Mouse (Mus musculus) megakaryocyte, adult 5-6 weeks (primary cell): ENCODE results near the gene Nr1d1. TPM values are rescaled to one million over a fixed set of nuclear protein-coding genes. Genes with fewer than 3 reads are reported as not detected.
"Not testable (repeated sequence)": the region's sequence is repeated elsewhere in the genome, so short reads cannot be mapped to it uniquely, and the experiment has no call there.

Experiments used
- ATAC-seq: 2 replicates; pipeline ENCODE4 v1.8.0; 2016; ENCODE audit warnings: mild to moderate bottlenecking, inconsistent platforms; ENCODE audit not compliant: poor library complexity, severe bottlenecking
- total RNA-seq, 2 experiments: library from RNA; stranded (forward) in 1 of 2; stranded (reverse) in 1 of 2; fragments of 153-499, 151-499 nt in 1 of 2; fragments of 221-1000, 200-1000 nt in 1 of 2; gene quantifications; 2 replicates each; pipeline versions ENCODE4 v1.2.3 to v1.2.4; 2015 to 2017

The Nr1d1 gene
- total RNA-seq, 2 experiments from 2014 or later, result 0.11 to 0.37 TPM

DNA sequence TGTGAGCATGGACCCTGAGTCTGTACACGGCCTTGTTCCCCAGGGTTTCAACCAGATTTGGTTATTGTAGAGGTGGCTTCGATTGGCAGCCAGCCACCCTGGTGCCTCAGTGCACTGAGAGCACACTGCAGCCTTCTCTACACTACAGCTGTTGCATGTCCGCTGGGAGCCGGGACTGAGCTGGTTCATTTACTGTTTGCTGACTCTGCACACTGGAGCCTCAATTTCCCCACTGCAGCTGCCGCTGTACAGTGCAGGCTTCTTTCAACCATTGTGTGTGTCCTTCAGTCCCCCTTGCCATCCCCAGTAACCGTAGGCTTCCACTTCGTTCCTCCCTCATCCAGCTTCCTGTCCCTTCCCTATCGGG lies 35.1 kb downstream of the Nr1d1 start:
- ATAC-seq, result no peak

DNA sequence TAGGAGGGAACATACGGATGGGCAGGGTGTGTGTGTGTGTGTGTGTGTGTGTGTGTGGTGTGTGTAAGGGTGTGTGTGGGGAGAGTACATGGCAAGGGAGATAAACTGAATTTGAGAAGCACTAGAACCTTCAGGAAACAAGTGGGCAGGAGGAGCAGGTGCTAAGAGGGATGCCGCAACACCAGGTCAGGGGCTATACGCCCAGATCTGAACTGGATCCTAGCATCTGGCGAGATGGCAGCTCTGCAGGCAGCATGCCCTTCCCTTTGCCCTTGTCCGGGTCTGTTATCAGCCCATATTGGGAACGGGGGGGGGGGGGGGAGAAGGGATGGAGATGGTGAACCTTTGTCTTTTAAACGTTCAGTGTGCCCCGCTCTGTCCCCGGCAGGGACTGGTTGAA lies 36.2 kb downstream of the Nr1d1 start:
- no peak for ATAC-seq

DNA sequence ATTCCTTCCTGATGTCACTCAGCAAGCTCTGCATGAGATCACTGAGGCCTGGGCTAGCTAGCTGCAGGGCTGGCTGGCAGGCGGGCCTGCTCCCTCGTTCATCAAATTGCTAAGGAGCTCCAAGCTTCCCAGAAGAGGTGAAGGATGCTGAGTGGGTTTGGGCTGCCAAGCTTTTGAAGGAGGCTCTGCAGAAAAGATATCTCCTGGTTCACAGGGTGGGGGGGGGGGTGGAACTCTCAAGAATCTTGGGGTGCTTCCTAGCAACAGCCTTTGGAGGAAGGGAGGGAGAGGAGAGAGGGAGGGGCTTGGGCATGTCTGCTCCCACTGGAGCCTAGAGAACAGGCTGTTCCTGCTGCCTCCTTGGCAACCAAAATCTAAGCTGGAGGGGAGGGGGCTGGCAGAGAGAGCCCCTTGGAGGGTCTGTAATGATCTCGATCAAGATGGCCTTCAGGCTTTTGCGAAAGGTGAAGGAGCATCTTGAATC lies 36.7 kb downstream of the Nr1d1 start:
- ATAC-seq, result no peak

DNA sequence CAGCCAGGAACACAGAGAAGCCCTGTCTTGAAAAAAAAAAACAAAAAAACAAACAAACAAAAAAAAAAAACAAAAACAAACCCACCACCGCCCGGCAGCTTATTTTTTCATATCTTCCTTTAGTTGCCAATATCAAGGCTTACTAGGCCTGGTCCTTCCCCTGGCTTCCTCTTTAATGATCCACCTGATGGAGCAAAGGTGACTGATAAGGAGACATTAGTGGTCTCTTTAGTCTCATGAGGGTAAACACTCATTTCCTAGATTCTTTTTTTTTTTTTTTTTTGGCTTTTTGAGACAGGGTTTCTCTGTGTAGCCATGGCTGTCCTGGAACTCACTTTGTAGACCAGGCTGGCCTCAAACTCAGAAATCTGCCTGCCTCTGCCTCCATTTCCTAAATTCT lies 37.9 kb downstream of the Nr1d1 start:
- ATAC-seq, result not testable (repeated sequence)

DNA sequence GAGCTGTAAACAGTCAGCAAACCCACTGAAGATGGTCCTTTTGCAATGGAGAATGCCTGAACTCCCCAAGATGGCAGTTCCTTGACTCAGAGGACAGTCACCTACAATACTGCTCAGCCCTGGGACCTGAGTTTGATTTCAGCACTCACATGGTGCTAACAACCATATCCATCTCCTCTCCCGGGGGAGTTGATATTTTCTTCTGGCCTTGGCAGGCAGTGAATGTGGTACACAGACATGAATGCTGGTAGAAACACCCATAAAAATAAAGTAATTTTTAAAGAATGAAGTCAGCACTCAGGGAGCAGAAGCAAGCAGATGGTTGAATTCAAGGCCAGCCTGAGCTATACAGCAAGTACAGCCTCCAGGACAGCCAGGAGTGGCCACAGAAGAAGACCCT lies 39.0 kb downstream of the Nr1d1 start:
- no peak for ATAC-seq

DNA sequence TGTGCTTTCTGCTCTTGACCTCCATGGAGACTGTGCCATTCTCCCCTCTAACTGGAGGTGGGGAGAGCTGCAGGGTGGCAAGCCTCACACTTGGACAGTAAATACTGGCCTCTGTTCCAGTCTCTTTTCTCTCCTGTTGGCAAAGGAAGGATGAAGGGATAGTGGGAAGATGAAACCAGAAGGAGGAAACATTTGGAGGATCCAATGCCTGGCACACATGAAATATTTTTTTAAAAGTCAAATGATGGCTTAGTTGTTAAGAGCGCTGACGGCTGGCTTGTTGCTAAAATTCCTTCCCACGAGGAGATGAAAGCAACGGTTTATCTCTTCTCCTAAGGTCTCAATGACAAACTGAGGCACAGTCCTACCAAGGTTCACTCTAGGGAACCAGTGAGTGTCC lies 40.0 kb downstream of the Nr1d1 start:
- ATAC-seq, result no peak

DNA sequence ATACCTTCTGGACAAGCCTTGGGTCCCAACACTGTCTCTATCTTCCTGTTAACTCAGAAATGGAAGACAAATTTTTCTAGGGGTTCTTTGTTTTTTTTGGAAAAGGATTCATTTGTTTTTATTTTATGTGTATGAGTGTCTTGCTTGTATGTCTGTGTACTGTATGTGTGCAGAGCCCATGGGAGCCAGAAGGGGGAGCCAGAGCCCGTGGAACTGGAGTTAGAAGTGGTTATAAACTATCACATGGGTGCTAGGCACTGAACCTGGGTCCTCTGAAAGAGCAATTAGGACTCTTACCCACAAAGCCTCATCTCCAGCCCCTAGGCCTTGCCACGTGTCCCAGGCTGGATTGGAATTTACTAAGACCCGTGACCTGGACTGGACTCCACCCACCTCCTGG lies 41.1 kb downstream of the Nr1d1 start:
- no peak for ATAC-seq

DNA sequence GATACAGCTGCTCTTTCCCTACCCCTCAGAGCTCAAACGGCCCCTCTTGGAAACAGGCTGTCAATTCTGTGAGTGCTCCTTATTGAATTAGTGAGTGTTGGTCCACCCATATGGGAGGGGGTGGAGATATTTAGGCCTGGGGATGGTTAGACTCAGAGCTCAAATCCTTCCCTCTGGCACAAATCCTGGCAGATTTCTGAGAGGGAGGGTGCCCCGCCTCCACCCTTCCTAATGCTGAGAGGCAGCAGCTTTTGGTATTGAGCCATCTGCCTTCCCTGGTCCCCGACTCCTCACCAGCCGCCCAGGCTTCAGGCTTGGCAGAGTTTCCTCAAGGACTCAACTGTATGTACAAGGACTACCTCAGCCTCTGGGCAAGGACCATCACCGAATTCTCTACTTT lies 44.0 kb downstream of the Nr1d1 start:
- no peak for ATAC-seq

DNA sequence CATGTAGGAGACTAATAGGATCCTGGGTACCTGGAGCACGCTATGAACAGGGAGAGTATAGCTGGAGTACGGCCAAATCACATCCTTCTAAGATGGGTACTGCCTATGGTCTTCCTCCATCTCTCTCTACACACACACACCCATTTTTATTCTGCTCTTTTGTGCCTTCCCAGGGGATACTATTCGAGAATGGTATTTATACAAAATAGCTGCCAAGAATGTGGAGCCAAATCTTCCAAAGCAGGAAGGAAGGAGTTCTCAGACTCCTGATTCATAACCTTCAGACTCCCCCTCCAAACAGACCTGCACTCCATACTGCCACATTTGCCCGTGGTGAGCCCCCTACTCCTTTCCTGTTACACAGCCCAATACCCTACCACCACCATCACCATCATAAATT lies 44.4 kb downstream of the Nr1d1 start:
- no peak for ATAC-seq

DNA sequence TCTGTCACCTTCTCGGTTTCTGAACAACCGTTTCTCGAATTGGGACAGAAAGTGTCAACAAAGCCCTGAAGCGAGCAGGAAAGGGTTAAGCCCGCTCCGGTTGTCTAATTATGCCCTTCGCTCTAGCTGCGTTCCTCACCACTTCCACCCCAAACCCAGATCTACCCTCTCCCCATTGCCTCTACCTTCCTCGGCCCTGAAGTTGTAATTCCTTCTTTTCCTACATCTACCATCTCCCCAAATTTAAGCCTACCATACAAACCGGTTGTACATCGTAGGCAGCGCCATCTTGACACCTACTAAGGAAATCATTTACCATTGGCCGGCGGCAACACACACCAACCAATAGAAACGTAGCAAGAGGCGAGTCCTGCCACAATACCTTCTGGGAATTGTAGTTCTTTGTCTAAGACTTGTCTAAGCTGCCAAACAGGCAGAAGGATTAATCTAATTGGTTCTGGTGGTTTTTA lies 46.0 kb downstream of the Nr1d1 start, which contains the start of gene Med24:
Med24 (minus strand) TSS at position 317 of the 470 bp plus-strand sequence.
- peak; percentile 100 for ATAC-seq

DNA sequence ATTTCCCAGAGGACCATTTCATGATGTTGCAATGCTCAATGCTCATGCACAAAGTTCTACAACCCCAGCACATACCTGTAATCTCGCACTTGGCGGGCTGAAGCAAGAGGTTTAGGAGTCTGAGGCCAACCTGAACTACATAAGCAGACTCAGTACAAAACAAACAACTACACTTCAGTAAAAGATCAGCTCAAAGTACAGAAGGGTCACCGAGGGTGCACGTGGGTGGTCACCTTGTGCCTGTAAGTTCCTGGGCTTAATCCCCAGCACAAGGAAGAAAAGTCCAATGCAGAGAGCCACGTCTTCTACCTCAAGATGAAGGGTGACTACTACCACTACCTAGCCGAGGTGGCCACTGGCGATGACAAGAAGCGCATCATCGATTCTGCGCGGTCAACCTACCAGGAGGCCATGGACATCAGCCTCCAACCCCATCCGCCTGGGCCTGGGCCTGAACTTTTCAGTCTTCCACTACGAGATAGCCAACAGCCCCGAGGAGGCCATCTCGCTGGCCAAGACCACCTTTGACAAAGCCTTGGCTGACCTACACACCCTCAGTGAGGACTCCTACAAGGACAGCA lies 49.1 kb downstream of the Nr1d1 start:
- ATAC-seq, result no peak

DNA sequence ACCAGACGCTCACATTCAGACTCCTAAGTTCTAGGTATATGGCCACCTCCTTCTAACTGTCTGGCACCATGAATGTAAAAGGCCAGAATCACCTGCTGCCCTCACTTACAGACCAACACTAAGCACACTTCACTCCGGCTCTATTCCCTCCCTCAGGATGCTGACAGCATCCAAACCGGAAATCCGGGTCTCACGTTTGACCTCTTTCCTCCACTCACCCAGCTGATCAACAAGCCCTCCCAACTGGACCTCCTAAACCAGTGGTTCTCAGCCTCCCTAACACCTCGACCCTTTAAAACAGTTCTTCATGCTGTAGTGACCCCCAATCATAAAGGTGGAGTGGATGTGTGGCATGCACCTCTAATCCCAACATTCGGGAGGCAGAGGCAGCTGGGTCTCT lies 52.0 kb downstream of the Nr1d1 start:
- no peak for ATAC-seq

DNA sequence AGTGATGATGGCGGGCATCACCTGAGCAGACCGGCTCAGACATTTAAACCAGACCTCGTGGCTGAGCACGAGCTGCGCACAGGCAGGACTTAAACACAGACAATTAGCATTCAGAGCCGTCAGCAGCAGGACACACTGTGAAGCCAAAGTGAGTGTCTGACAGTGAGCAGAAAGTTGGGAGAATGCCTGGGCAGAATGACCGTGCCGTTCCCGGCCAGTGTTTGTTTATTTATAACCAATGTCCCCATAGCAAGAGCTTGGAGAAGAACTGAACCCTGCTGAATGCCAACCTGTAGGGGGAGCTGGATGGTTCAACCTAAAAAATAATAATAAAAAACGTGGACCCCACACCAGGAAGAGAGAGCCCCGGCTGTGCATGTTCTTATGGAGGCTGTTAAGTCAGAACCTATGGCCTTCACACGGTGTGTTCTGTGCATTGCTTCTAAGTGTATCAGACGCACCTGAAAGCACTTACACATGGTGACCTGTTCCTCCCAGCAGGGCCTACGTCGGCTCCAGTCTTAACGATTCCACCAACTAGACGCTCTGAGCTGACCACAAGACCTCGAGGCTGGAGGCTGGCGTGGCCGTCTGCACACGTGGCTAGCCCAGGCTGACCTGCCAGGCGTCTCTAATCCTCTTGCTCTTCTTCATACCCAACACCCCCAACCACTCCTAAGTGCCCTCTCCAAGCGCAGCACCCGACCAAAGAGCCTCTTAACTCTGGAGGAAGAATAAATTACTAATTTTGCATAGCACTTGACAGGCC lies 53.5 kb downstream of the Nr1d1 start:
- no peak for ATAC-seq

DNA sequence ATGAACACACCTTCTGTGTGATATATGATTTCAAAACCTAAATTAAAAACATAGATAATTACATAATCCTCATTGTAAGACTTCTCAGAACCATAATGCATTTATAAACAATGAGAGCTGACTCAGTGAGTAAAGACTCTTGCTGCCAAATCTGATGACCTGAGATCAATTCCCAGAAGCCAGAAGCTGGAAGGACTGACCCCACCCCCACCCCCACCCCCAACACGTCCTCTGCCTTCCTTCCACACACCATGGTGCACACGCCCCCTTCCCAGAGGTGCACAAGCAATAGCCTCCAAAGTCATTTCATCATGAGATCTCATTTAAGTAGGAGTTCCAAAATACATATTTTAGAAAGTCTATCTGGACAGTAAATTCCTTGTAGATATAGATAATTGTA lies 54.4 kb downstream of the Nr1d1 start:
- ATAC-seq, result no peak

Other genes with a start within 250 kb of the Nr1d1 start
- 6.0 and 9.9 TPM in 2 replicates for gene Ikzf3, start 229.3 kb downstream of the Nr1d1 start, total RNA-seq (2015)
- gene Ikzf3, start 229.3 kb downstream of the Nr1d1 start, total RNA-seq (2017), result 6.6 and 11.0 TPM in 2 replicates
- gene Zpbp2, start 224.2 kb downstream of the Nr1d1 start, total RNA-seq (2015), result 0.34 and 5.4 TPM in 2 replicates
- 0.81 TPM in 1 of 2 replicates, not detected in the other for gene Zpbp2, start 224.2 kb downstream of the Nr1d1 start, total RNA-seq (2017)
- 5.1 and 7.8 TPM in 2 replicates for gene Ormdl3, start 188.0 kb downstream of the Nr1d1 start, total RNA-seq (2015)
- 6.3 and 8.8 TPM in 2 replicates for gene Ormdl3, start 188.0 kb downstream of the Nr1d1 start, total RNA-seq (2017)
- gene Lrrc3c, start 177.0 kb downstream of the Nr1d1 start, total RNA-seq (2015), result not detected in 2 replicates
- gene Lrrc3c, start 177.0 kb downstream of the Nr1d1 start, total RNA-seq (2017), result not detected in 2 replicates
- 5.5 and 7.0 TPM in 2 replicates for gene Gm12355, start 149.7 kb downstream of the Nr1d1 start, total RNA-seq (2015)
- gene Gm12355, start 149.7 kb downstream of the Nr1d1 start, total RNA-seq (2017), result 1.8 and 3.3 TPM in 2 replicates
- not detected in 2 replicates for gene Gsdma3, start 149.0 kb downstream of the Nr1d1 start, total RNA-seq (2015)
- gene Gsdma3, start 149.0 kb downstream of the Nr1d1 start, total RNA-seq (2017), result not detected in 2 replicates
- not detected in 2 replicates for gene Gsdma2, start 128.6 kb downstream of the Nr1d1 start, total RNA-seq (2015)
- not detected in 2 replicates for gene Gsdma2, start 128.6 kb downstream of the Nr1d1 start, total RNA-seq (2017)
- gene Gsdma, start 111.0 kb downstream of the Nr1d1 start, total RNA-seq (2015), result 0.25 TPM in 1 of 2 replicates, not detected in the other
- gene Gsdma, start 111.0 kb downstream of the Nr1d1 start, total RNA-seq (2017), result not detected in 2 replicates
- gene Psmd3, start 92.8 kb downstream of the Nr1d1 start, total RNA-seq (2015), result 21.7 and 22.6 TPM in 2 replicates
- 34.6 and 43.1 TPM in 2 replicates for gene Psmd3, start 92.8 kb downstream of the Nr1d1 start, total RNA-seq (2017)
- not detected in 2 replicates for gene Csf3, start 74.1 kb downstream of the Nr1d1 start, total RNA-seq (2015)
- not detected in 2 replicates for gene Csf3, start 74.1 kb downstream of the Nr1d1 start, total RNA-seq (2017)
- gene Med24, start 45.9 kb downstream of the Nr1d1 start, total RNA-seq (2015), result 17.9 and 21.5 TPM in 2 replicates
- gene Med24, start 45.9 kb downstream of the Nr1d1 start, total RNA-seq (2017), result 22.6 and 31.3 TPM in 2 replicates
- 10.0 and 11.6 TPM in 2 replicates for gene Thra, start 34.7 kb downstream of the Nr1d1 start, total RNA-seq (2015)
- 8.0 and 9.0 TPM in 2 replicates for gene Thra, start 34.7 kb downstream of the Nr1d1 start, total RNA-seq (2017)
- gene Msl1, start 20.2 kb upstream of the Nr1d1 start, total RNA-seq (2015), result 73.7 and 74.9 TPM in 2 replicates
- gene Msl1, start 20.2 kb upstream of the Nr1d1 start, total RNA-seq (2017), result 111 and 119 TPM in 2 replicates
- gene Casc3, start 29.6 kb upstream of the Nr1d1 start, total RNA-seq (2015), result 35.6 and 39.9 TPM in 2 replicates
- 32.1 and 33.2 TPM in 2 replicates for gene Casc3, start 29.6 kb upstream of the Nr1d1 start, total RNA-seq (2017)
- gene Rapgefl1, start 61.5 kb upstream of the Nr1d1 start, total RNA-seq (2015), result 0.25 and 0.49 TPM in 2 replicates
- 0.51 TPM in 1 of 2 replicates, not detected in the other for gene Rapgefl1, start 61.5 kb upstream of the Nr1d1 start, total RNA-seq (2017)
- 25.9 and 26.6 TPM in 2 replicates for gene Wipf2, start 88.3 kb upstream of the Nr1d1 start, total RNA-seq (2015)
- 4.9 and 7.0 TPM in 2 replicates for gene Wipf2, start 88.3 kb upstream of the Nr1d1 start, total RNA-seq (2017)
- gene Cdc6, start 132.5 kb upstream of the Nr1d1 start, total RNA-seq (2015), result 26.4 and 31.3 TPM in 2 replicates
- 26.5 and 27.5 TPM in 2 replicates for gene Cdc6, start 132.5 kb upstream of the Nr1d1 start, total RNA-seq (2017)
- gene Rara, start 152.5 kb upstream of the Nr1d1 start, total RNA-seq (2015), result 124 and 125 TPM in 2 replicates
- 38.8 and 43.3 TPM in 2 replicates for gene Rara, start 152.5 kb upstream of the Nr1d1 start, total RNA-seq (2017)
- gene Gjd3, start 207.7 kb upstream of the Nr1d1 start, total RNA-seq (2015), result not detected in 2 replicates
- gene Gjd3, start 207.7 kb upstream of the Nr1d1 start, total RNA-seq (2017), result not detected in 2 replicates
- 299 and 310 TPM in 2 replicates for gene Top2a, start 248.9 kb upstream of the Nr1d1 start, total RNA-seq (2015)
- 694 and 703 TPM in 2 replicates for gene Top2a, start 248.9 kb upstream of the Nr1d1 start, total RNA-seq (2017)